Mouse (Mus musculus) liver, embryonic 15.5 days (tissue): Measurements from ENCODE around the gene Pclaf. TPM values are rescaled to one million over a fixed set of nuclear protein-coding genes. Genes with fewer than 3 reads are reported as not detected.

ENCODE experiments used
- ATAC-seq: fragments of 200-750 bp; cut with Nextera tagmentation; 2 replicates; pipeline ENCODE4 v1.8.0; 2017; ENCODE audit warnings: moderate number of reproducible peaks, mild to moderate bottlenecking, moderate library complexity; ENCODE audit not compliant: insufficient read depth
- H3K27ac ChIP-seq: fragments of 300-500 bp; sonication (generic); replicated peaks from 2 replicates; pipeline ENCODE4 v1.5.1; 2015; ENCODE audit warnings: mild to moderate bottlenecking, inconsistent platforms
- H3K27me3 ChIP-seq: fragments of 300-500 bp; sonication (generic); 2 replicates; pipeline ENCODE4 v1.6.1; 2015; ENCODE audit warnings: mild to moderate bottlenecking, inconsistent platforms
- H3K36me3 ChIP-seq: fragments of 300-500 bp; sonication (generic); replicated peaks from 2 replicates; pipeline ENCODE4 v1.6.1; 2015; ENCODE audit warnings: moderate library complexity, mild to moderate bottlenecking, inconsistent platforms
- H3K4me1 ChIP-seq: fragments of 300-500 bp; sonication (generic); replicated peaks from 2 replicates; pipeline ENCODE4 v1.6.1; 2015; ENCODE audit warnings: inconsistent platforms
- H3K4me2 ChIP-seq: fragments of 300-500 bp; sonication (generic); 2 replicates; pipeline ENCODE4 v1.6.1; 2015; ENCODE audit warnings: moderate library complexity, mild to moderate bottlenecking, inconsistent platforms
- H3K4me3 ChIP-seq: fragments of 300-500 bp; sonication (generic); replicated peaks from 2 replicates; pipeline ENCODE4 v1.5.1; 2015; ENCODE audit warnings: mild to moderate bottlenecking, inconsistent platforms
- H3K9ac ChIP-seq: fragments of 300-500 bp; sonication (generic); 2 replicates; pipeline ENCODE4 v1.6.1; 2015; ENCODE audit warnings: moderate library complexity, mild to moderate bottlenecking, inconsistent platforms
- H3K9me3 ChIP-seq: fragments of 300-500 bp; sonication (generic); replicated peaks from 2 replicates; pipeline ENCODE4 v1.6.1; 2016; ENCODE audit warnings: inconsistent platforms
- WGBS: fragments of 180-500 bp; shearing (Covaris S2); methylation state at CpG from one replicate; pipeline ENCODE4 v1.1.7; 2015; ENCODE audit warnings: mixed read lengths; ENCODE audit not compliant: insufficient replicate concordance; 5-methylcytosine and 5-hydroxymethylcytosine counted together
- polyA plus RNA-seq: library from polyadenylated mRNA; unstranded; fragments of >200 nt; fragmentation: Nextera tagmentation; extraction: Ambion mirVana; gene quantifications from 2 replicates; pipeline ENCODE4 v1.2.1, GENCODE M21; 2015

The Pclaf gene
- polyA plus RNA-seq, 1 experiment from 2014 or later = 88.8 TPM

GRCm38 (mm10) chr9:65908394-65909300 lies 18.6 kb downstream of the Pclaf start, which contains the start of the genes Trip4 and Csnk1g1:
TSS of gene Trip4 (minus strand) at chr9:65908794.
TSS of gene Csnk1g1 (plus strand) at chr9:65908924.
- H3K9me3 ChIP-seq = no peaks in the 10 kb centered on the region
- peak within 1 kb of the TSS; percentile 83 for H3K9ac ChIP-seq
- H3K4me1 ChIP-seq = peaks cover 26% of the 10 kb centered on the region
- ATAC-seq = peak; percentile 98
- H3K4me3 ChIP-seq = peak within 1 kb of the TSS; percentile 95
- peak within 1 kb of the TSS; percentile 89 for H3K4me2 ChIP-seq
- no peaks in the 10 kb centered on the region for H3K27me3 ChIP-seq
- H3K27ac ChIP-seq = peak within 1 kb of the TSS; percentile 86
- H3K36me3 ChIP-seq = peaks cover 23% of the 10 kb centered on the region
- under 1% methylated on average over 38 of the region's 38 CpGs for WGBS

- H3K9me3 ChIP-seq = no peaks in the 10 kb centered on the region
- H3K4me3 ChIP-seq = peak overlapping the region; percentile 95
- peaks cover 17% of the 10 kb centered on the region for H3K36me3 ChIP-seq
- H3K9ac ChIP-seq = peak overlapping the region; percentile 83
- peak overlapping the region; percentile 89 for H3K4me2 ChIP-seq
- peak overlapping the region; percentile 86 for H3K27ac ChIP-seq
- peaks cover 26% of the 10 kb centered on the region for H3K4me1 ChIP-seq
- H3K27me3 ChIP-seq = no peaks in the 10 kb centered on the region
- WGBS = under 1% methylated on average over 34 of the region's 34 CpGs
- ATAC-seq = peak; percentile 56
Measured at GRCm38 (mm10) chr9:65909301-65909801, 19.3 kb downstream of the Pclaf start.

- 3% methylated on average over 4 of the region's 4 CpGs for WGBS
- no peaks in the 10 kb centered on the region for H3K27me3 ChIP-seq
- H3K27ac ChIP-seq = peak overlapping the region; percentile 86
- no peaks in the 10 kb centered on the region for H3K9me3 ChIP-seq
- peaks cover 30% of the 10 kb centered on the region for H3K4me1 ChIP-seq
- H3K36me3 ChIP-seq = peaks cover 15% of the 10 kb centered on the region
- H3K4me3 ChIP-seq = peak overlapping the region; percentile 95
- H3K9ac ChIP-seq = peak overlapping the region; percentile 83
- H3K4me2 ChIP-seq = peak overlapping the region; percentile 89
- ATAC-seq = no peak
Measured at GRCm38 (mm10) chr9:65909837-65910236, 19.8 kb downstream of the Pclaf start.

- Histone ChIP-seq H3K27me3 (no peaks in the 10 kb centered on the region), H3K27ac (no peak overlapping the region), H3K9me3 (no peaks in the 10 kb centered on the region), H3K9ac (no peak overlapping the region), H3K4me2 (no peak overlapping the region), H3K4me1 (peaks cover 40% of the 10 kb centered on the region), H3K36me3 (no peaks in the 10 kb centered on the region), H3K4me3 (no peak overlapping the region)
- no peak for ATAC-seq
- WGBS = 60% methylated on average over 2 of the region's 2 CpGs
Measured at GRCm38 (mm10) chr9:65913976-65914375, 23.9 kb downstream of the Pclaf start.

GRCm38 (mm10) chr9:65917015-65917414 lies 27.0 kb downstream of the Pclaf start:
- Histone ChIP-seq H3K27me3 (no peaks in the 10 kb centered on the region), H3K9ac (no peak overlapping the region), H3K4me2 (no peak overlapping the region), H3K4me3 (no peak overlapping the region), H3K4me1 (peaks cover 24% of the 10 kb centered on the region), H3K27ac (no peak overlapping the region), H3K36me3 (no peaks in the 10 kb centered on the region), H3K9me3 (no peaks in the 10 kb centered on the region)
- WGBS = 43% methylated on average over 1 of the region's 1 CpGs
- ATAC-seq = peak; percentile 54

GRCm38 (mm10) chr9:65928456-65928855 lies 38.4 kb downstream of the Pclaf start:
- Histone ChIP-seq H3K27ac (no peak overlapping the region), H3K27me3 (no peaks in the 10 kb centered on the region), H3K4me3 (no peak overlapping the region), H3K36me3 (no peaks in the 10 kb centered on the region), H3K4me2 (no peak overlapping the region), H3K9ac (no peak overlapping the region), H3K9me3 (no peaks in the 10 kb centered on the region), H3K4me1 (no peaks in the 10 kb centered on the region)
- ATAC-seq = no peak

- no peak for ATAC-seq
- H3K4me1 ChIP-seq = no peaks in the 10 kb centered on the region
- no peaks in the 10 kb centered on the region for H3K9me3 ChIP-seq
- no peak overlapping the region for H3K9ac ChIP-seq
- no peak overlapping the region for H3K27ac ChIP-seq
- no peak overlapping the region for H3K4me3 ChIP-seq
- H3K36me3 ChIP-seq = no peaks in the 10 kb centered on the region
- no peak overlapping the region for H3K4me2 ChIP-seq
- H3K27me3 ChIP-seq = no peaks in the 10 kb centered on the region
Measured at GRCm38 (mm10) chr9:65929826-65930225, 39.8 kb downstream of the Pclaf start.

- Histone ChIP-seq H3K4me1 (no peaks in the 10 kb centered on the region), H3K4me3 (no peak overlapping the region), H3K9me3 (no peaks in the 10 kb centered on the region), H3K27me3 (no peaks in the 10 kb centered on the region), H3K27ac (no peak overlapping the region), H3K4me2 (no peak overlapping the region), H3K9ac (no peak overlapping the region), H3K36me3 (no peaks in the 10 kb centered on the region)
- ATAC-seq = no peak
- WGBS = 70% methylated on average over 2 of the region's 2 CpGs
Measured at GRCm38 (mm10) chr9:65937566-65937965, 47.5 kb downstream of the Pclaf start.

- ATAC-seq = no peak
- H3K27ac ChIP-seq = no peak overlapping the region
- H3K9me3 ChIP-seq = no peaks in the 10 kb centered on the region
- H3K4me1 ChIP-seq = no peaks in the 10 kb centered on the region
- no peak overlapping the region for H3K9ac ChIP-seq
- H3K27me3 ChIP-seq = no peaks in the 10 kb centered on the region
- WGBS = 72% methylated on average over 3 of the region's 3 CpGs
- no peak overlapping the region for H3K4me2 ChIP-seq
- H3K36me3 ChIP-seq = 0 out of 2 replicates have a peak, but pooled peaks cover 3% of the 10 kb centered on the region
- no peak overlapping the region for H3K4me3 ChIP-seq
Measured at GRCm38 (mm10) chr9:65951082-65951587, 61.1 kb downstream of the Pclaf start.
